Mouse (Mus musculus): Measurements from ENCODE around the gene H2-M2.
"Not testable (repeated sequence)": the region's sequence is repeated elsewhere in the genome, so short reads cannot be mapped to it uniquely, and the experiment has no call there.

Gene H2-M2

DNA sequence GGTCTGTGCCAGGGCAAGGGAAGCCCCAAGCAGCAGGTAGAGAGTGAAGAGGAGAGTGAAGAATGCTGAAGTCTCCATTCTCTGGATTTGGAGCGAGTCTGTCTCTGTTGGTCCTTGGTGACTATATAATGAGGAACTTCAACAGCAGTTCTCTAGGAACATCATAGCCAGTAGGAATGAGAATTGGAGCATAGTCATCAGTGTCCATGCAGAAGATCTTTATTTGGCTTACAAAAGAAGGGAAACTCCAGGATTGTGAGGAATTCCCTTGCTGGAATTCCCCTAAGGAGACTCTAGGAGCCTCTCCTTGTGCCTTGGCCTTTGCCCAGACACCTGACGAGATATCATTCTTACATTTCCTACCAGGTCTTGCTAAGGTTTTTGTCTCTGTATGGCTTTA is at the start of gene H2-M2:
Gene H2-M2 (minus strand): TSS at position 101 of the 400 bp plus-strand sequence.
- DNase-seq (ENCODE audit: low spot score in 2 of 2), result no peak

DNA sequence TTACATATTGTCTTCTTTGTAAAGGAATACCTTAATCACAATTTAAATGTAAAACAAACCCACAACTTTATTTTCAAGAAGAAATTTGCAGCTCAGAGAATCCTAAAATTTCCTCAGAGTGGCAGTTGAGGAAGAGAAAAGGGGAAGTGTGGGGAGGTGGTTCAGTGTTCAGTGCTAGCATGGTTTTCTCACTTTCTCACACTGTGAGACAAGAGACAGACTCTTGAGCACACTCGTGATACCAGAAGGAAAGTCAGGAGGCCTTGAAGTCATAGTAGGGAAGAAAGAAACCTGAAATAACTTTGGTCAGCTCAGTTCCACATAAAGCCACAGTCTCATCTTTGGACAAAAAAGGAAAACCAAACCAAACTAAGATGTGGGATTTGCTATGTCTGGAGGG is 42.1 kb upstream of the H2-M2 start:
- DNase-seq (ENCODE audit: low spot score in 2 of 2), result not testable (repeated sequence)

- not testable (repeated sequence) for DNase-seq (ENCODE audit: low spot score in 2 of 2)
Observed at GRCm38 (mm10) chr17:37524612-37525011, 41.3 kb upstream of the H2-M2 start.

GRCm38 (mm10) chr17:37507730-37508129 is 24.4 kb upstream of the H2-M2 start, which contains the start of gene Olfr111:
Olfr111 (plus strand) TSS chr17:37508030.
- DNase-seq (ENCODE audit: low spot score in 2 of 2), result no peak

- no peak for DNase-seq (ENCODE audit: low spot score in 2 of 2)
Observed at GRCm38 (mm10) chr17:37491930-37492518, 8.7 kb upstream of the H2-M2 start, which contains the start of gene Olfr110. Olfr110 (plus strand) TSS chr17:37492468.

DNA sequence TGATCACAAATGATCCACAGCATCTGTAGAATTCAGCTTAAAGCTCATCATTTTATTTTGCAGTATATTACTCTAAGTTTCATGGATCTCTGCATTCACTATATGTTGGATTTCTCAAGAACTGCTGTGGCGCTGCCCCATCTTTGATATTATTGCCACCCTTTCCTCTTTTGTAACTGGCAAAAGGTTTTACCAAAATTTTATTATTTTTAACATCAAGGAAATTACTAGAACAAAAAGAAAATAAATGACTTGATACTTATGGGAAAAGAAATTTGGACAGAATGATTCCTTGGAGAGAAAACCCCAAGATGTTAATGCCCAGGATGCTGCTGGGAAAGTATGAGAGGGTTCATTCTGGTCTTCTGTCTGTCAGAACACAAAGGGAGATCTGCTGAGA is 24.7 kb downstream of the H2-M2 start, which contains the start of gene Olfr109:
Gene Olfr109 (plus strand): TSS at position 301 of the 400 bp plus-strand sequence.
- no peak for DNase-seq (ENCODE audit: low spot score in 2 of 2)

- no peak for DNase-seq (ENCODE audit: low spot score in 2 of 2)
Observed at GRCm38 (mm10) chr17:37445180-37445579, 38.2 kb downstream of the H2-M2 start, which contains the start of gene Olfr108. Olfr108 (plus strand) TSS chr17:37445480.

Measured in frontal cortex, postnatal 14 days (tissue).